Mouse (Mus musculus) urinary bladder, postnatal 4 days (tissue): ENCODE measurements around the gene Rad50.
A peak's percentile ranks its signal among the peaks of the same experiment; 100 is the strongest.

Experiments used
- DNase-seq, 2 experiments: peaks; one replicate each; pipeline ENCODE4 v3.0.0; 2021 to 2022; ENCODE audit warnings: low spot score in 2 of 2

Gene Rad50

GRCm38 (mm10) chr11:53698521-53698920 lies 8.6 kb downstream of the Rad50 start:
- no peak for DNase-seq

GRCm38 (mm10) chr11:53691979-53692378 lies 15.1 kb downstream of the Rad50 start:
- DNase-seq, result no peak

GRCm38 (mm10) chr11:53682994-53683530 lies 24.1 kb downstream of the Rad50 start:
- DNase-seq, result no peak

GRCm38 (mm10) chr11:53682170-53682569 lies 24.9 kb downstream of the Rad50 start:
- no peak for DNase-seq

GRCm38 (mm10) chr11:53681686-53682085 lies 25.4 kb downstream of the Rad50 start:
- no peak for DNase-seq

- no peak for DNase-seq
These were observed 27.0 kb downstream of the Rad50 start for GRCm38 (mm10) chr11:53680141-53680540.

- no peak for DNase-seq
These were observed 35.7 kb downstream of the Rad50 start for GRCm38 (mm10) chr11:53671414-53671813.

- DNase-seq, result no peak
These were observed 43.0 kb downstream of the Rad50 start for GRCm38 (mm10) chr11:53664091-53664490.

- no peak for DNase-seq
These were observed 44.1 kb downstream of the Rad50 start for GRCm38 (mm10) chr11:53662794-53663674.

GRCm38 (mm10) chr11:53657828-53658227 lies 49.3 kb downstream of the Rad50 start:
- DNase-seq, result no peak

- no peak for DNase-seq
These were observed 49.7 kb downstream of the Rad50 start for GRCm38 (mm10) chr11:53657381-53657780.

- no peak for DNase-seq
These were observed 50.4 kb downstream of the Rad50 start for GRCm38 (mm10) chr11:53656558-53657202.

- no peak for DNase-seq
These were observed 52.1 kb downstream of the Rad50 start for GRCm38 (mm10) chr11:53655043-53655442.

GRCm38 (mm10) chr11:53652427-53652826 lies 54.7 kb downstream of the Rad50 start:
- DNase-seq, result no peak

- DNase-seq, result no peak
These were observed 55.7 kb downstream of the Rad50 start for GRCm38 (mm10) chr11:53651441-53651840.

- no peak for DNase-seq
These were observed 63.1 kb downstream of the Rad50 start for GRCm38 (mm10) chr11:53644017-53644416.

- DNase-seq, result no peak
These were observed 64.3 kb downstream of the Rad50 start for GRCm38 (mm10) chr11:53642744-53643279.

- no peak for DNase-seq
These were observed 69.3 kb downstream of the Rad50 start for GRCm38 (mm10) chr11:53637803-53638260.

- DNase-seq, result no peak
These were observed 69.9 kb downstream of the Rad50 start for GRCm38 (mm10) chr11:53637046-53637802.

GRCm38 (mm10) chr11:53636183-53636646 lies 70.9 kb downstream of the Rad50 start:
- peak in 1 of 2 experiments; percentile 62 for DNase-seq

- no peak for DNase-seq
These were observed 71.4 kb downstream of the Rad50 start for GRCm38 (mm10) chr11:53635590-53636182.
